Comparison of ENCODE assay signal across 8 mouse cellular contexts in genomic region chr2:138280225-138280711, GRCm38 (mm10). TPM values are rescaled to one million over a fixed set of nuclear protein-coding genes. Genes with fewer than 3 reads are reported as not detected.
DNase-seq lines count a peak whose midpoint lies in the region; ATAC-seq and TF ChIP-seq lines count a peak whose summit lies in the region.

No protein-coding gene starts in this region.

- no peaks in the 10 kb centered on the region for H3K4me1 ChIP-seq in spleen, adult 2 months (ENCODE audit: control insufficient read depth, insufficient read depth, insufficient read length)
- peaks cover 31% of the 10 kb centered on the region for H3K4me1 ChIP-seq in intestine, embryonic 16.5 days (ENCODE audit: control insufficient read depth, insufficient read depth, low read length)
- H3K4me1 ChIP-seq in olfactory bulb, adult 2 months (ENCODE audit: control insufficient read depth, insufficient read depth, low read length), result peaks cover 9% of the 10 kb centered on the region

- no peak for TF ChIP-seq POLR2A in spleen, adult 2 months (IDR thresholded peaks at IDR 0.05; ENCODE audit: low read depth, low read length)
- no peak for TF ChIP-seq POLR2A in olfactory bulb, adult 2 months (IDR thresholded peaks at IDR 0.05; ENCODE audit: insufficient read depth, low read depth, low read length)

- DNase-seq in embryo, embryonic 10 days (ENCODE audit: low spot score), result peak; percentile 53
- no peak for DNase-seq in embryo, embryonic 9.5 days (ENCODE audit: extremely low spot score)
- no peak for DNase-seq in spleen, adult 2 months (ENCODE audit: low read depth in 1 of 2, low spot score in 2 of 2)
- no peak for DNase-seq in spleen, adult 12 weeks (ENCODE audit: low spot score)
- DNase-seq in gastrocnemius, adult 18-20 months (ENCODE audit: low spot score), result no peak
- DNase-seq in gastrocnemius, postnatal 10 days, result no peak

- no peaks in the 10 kb centered on the region for H3K27me3 ChIP-seq in spleen, adult 2 months (ENCODE audit: control insufficient read depth, insufficient read depth, low read length)
- no peaks in the 10 kb centered on the region for H3K27me3 ChIP-seq in intestine, embryonic 16.5 days (replicated peaks; ENCODE audit: control insufficient read depth, insufficient read depth, low read length)

- 90% methylated on average over 17 of the region's 17 CpGs for WGBS in spleen, adult 2 months
- WGBS in intestine, embryonic 16.5 days, result 49% methylated on average over 17 of the region's 17 CpGs
- 29% methylated on average over 17 of the region's 17 CpGs for WGBS in olfactory bulb, adult 2 months

- TF ChIP-seq CTCF in spleen, adult 2 months (IDR thresholded peaks at IDR 0.05; ENCODE audit: extremely low read depth, insufficient read depth, insufficient read length, insufficient replicate concordance), result no peak
- TF ChIP-seq CTCF in olfactory bulb, adult 2 months (IDR thresholded peaks at IDR 0.05; ENCODE audit: insufficient read depth, low read depth, low read length), result no peak

- H3K4me2 ChIP-seq in intestine, embryonic 16.5 days (ENCODE audit: low read depth, low read length), result peak overlapping the region; percentile 69

- no peaks in the 10 kb centered on the region for H3K9me3 ChIP-seq in intestine, embryonic 16.5 days (ENCODE audit: control insufficient read depth, low read length)

- 0 out of 2 replicates have a peak overlapping the region, but pooled peaks have one; percentile 11 for H3K27ac ChIP-seq in spleen, adult 2 months (ENCODE audit: insufficient read depth, low read length)
- peak overlapping the region; percentile 84 for H3K27ac ChIP-seq in intestine, embryonic 16.5 days (ENCODE audit: low read length)
- peak overlapping the region; percentile 86 for H3K27ac ChIP-seq in olfactory bulb, adult 2 months (ENCODE audit: insufficient read depth, low read depth, low read length)

- H3K36me3 ChIP-seq in spleen, adult 2 months (ENCODE audit: control insufficient read depth, insufficient read depth, low read length), result no peaks in the 10 kb centered on the region
- peaks cover 9% of the 10 kb centered on the region for H3K36me3 ChIP-seq in intestine, embryonic 16.5 days (ENCODE audit: control insufficient read depth, insufficient read depth, low read length)

- H3K4me3 ChIP-seq in spleen, adult 2 months (ENCODE audit: extremely low read depth, insufficient read depth, insufficient read length), result 0 out of 2 replicates have a peak overlapping the region, but pooled peaks have one; percentile 12
- H3K4me3 ChIP-seq in intestine, embryonic 16.5 days (ENCODE audit: low read length), result peak overlapping the region; percentile 51
- H3K4me3 ChIP-seq in olfactory bulb, adult 2 months (ENCODE audit: insufficient read depth, low read depth, low read length), result peak overlapping the region; percentile 73

- no peak for ATAC-seq in intestine, embryonic 16.5 days

- peak overlapping the region; percentile 66 for H3K9ac ChIP-seq in intestine, embryonic 16.5 days (ENCODE audit: low read depth, low read length)

RNA-seq across cellular contexts. Expression of gene Btbd3, which starts 23.9 kb away (rescaled TPM):
- 1.9 and 2.4 TPM in 2 replicates for polyA plus RNA-seq in spleen, adult 2 months (2012; rRNA removed)
- 17.9 and 19.8 TPM in 2 replicates for polyA plus RNA-seq in intestine, embryonic 16.5 days (2015; fragmentation: Nextera tagmentation; extraction: Ambion mirVana)
- polyA plus RNA-seq in olfactory bulb, adult 2 months (2012; ENCODE audit: insufficient read depth, insufficient read length, low replicate concordance, missing spikeins), result not detected in 2 replicates
- 1 to 10 TPM; 9.5 to 9.7 TPM for total RNA-seq in gastrocnemius, adult 18-20 months (2021)
- 10 to 100 TPM; 21.1 to 21.5 TPM for total RNA-seq in gastrocnemius, postnatal 10 days (2021)

Comparison
In these comparisons a context has a peak if more than half of its experiments do, and no peak if none do; other contexts are left out.
1. H3K27ac ChIP-seq: peak in every context shown above with its lines; median percentile 86 in olfactory bulb, adult 2 months; 84 in intestine, embryonic 16.5 days; 11 in spleen, adult 2 months.
2. H3K4me3 ChIP-seq: peak in every context shown above with its lines; median percentile 73 in olfactory bulb, adult 2 months; 51 in intestine, embryonic 16.5 days; 12 in spleen, adult 2 months.